Mouse (Mus musculus): ENCODE measurements around the gene Nptn.

Gene Nptn

GRCm38 (mm10) chr9:58581958-58582540, at the start of gene Nptn:
TSS of gene Nptn (plus strand) at chr9:58582240.
- DNase-seq (ENCODE audit: low read depth), result peak; percentile 89

DNA sequence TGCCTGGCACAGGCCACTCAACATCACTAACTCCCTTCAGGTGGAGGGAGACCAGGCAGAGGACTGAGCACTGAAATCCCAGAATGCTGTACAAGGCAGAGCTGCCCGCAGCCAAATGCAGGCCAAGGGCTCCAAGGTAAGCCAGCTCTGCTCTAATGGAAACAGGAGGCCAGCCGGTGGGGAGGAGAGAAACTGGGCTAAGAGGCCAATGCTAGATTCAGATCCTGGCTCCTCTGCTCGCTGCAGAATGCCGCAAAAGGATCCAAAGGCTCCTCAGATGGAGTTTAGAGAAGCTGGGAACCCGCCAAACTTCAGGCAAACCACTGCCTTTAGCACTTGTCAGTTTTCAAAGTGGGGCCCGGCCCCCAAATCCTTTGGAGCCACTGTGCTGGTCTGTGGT, 48.7 kb upstream of the Nptn start:
- DNase-seq (ENCODE audit: low read depth), result no peak

DNA sequence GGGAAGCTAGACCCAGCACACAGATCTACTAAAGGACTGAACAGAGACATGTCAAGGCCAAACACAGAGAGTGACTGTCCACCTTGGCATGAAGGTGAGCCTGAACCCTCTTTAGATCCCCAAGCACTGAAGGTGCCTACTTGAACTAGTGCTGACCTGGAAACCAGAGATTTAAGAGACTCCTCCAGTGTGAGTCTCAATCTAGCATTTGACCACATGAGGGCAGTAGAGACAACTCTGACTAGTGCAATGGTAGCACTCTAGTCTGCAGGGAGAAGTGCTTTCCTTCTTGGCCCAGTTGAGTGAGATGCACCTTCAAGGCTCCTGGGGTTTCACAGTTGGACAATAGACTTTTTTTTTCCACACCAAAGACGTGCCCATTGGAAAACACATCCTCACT, 47.3 kb upstream of the Nptn start:
- DNase-seq (ENCODE audit: low read depth), result peak; percentile 65

- no peak for DNase-seq (ENCODE audit: low read depth)
These were observed 46.4 kb upstream of the Nptn start for GRCm38 (mm10) chr9:58535447-58536134.

- DNase-seq (ENCODE audit: low read depth), result no peak
These were observed 44.3 kb upstream of the Nptn start for GRCm38 (mm10) chr9:58537774-58538173.

- DNase-seq (ENCODE audit: low read depth), result peak; percentile 68
These were observed 42.2 kb upstream of the Nptn start for GRCm38 (mm10) chr9:58539886-58540285.

DNA sequence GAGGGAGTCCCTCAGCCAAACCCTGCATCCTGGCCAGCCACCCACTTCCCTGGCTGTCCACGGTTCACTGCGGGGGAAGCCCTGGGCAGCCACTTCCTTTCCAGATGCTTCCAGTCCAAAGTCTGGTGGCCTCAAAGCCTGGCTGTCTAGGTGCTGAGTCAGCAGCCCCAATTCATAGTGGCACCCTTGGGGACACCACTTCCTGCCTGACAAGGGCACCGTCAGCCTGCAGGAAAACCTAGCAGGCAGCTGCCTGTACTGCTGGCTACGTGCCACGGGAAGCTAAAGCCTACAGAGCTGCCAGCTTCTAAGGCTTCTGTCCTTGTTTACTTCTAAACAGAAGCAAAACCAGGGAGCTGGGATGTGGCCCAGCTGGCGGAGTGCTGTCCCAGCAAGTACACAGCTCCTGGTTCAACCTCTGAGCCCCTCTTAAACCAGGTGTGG, 40.1 kb upstream of the Nptn start:
- DNase-seq (ENCODE audit: low read depth), result peak; percentile 82

DNA sequence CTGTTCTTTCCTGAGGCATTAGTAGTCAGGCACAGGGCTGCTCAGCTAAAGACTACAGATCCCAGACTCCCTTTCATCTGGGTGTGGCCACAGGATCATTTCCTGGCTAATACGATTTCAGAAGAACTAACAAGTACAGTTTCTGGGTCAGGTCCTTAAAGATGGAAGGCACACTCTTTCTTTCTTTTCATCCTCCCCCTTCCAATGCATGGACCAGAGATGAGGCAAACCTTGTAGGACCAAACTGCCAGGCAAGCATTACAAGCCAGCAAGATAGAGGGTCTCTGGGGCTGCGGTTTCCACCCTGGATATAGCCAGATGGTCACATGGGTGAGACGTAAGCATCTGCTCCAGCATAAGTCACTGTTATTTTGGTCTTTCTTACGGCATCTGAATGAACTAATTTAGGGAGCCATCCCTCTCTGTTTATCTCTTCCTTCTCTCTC, 37.1 kb upstream of the Nptn start:
- no peak for DNase-seq (ENCODE audit: low read depth)

DNA sequence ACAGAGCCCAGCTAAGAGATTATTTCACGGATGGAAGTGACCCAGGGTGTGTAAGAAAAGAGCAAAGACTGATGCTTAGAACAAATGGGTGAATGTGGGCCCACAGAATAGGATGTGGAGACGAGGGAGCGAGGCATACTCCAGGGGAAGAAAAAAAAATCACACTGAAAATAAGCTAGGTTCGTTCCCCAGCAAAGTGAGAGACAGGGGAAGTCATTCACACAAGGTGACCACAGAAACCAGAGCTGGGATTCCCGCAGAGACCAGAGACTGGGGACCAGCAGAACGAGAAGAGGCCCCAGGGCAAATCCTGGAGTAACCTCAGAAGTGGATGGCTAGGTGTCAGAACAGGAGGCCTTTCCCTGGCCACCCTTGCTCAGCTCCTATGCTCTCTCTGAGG, 36.6 kb upstream of the Nptn start:
- DNase-seq (ENCODE audit: low read depth), result no peak

DNA sequence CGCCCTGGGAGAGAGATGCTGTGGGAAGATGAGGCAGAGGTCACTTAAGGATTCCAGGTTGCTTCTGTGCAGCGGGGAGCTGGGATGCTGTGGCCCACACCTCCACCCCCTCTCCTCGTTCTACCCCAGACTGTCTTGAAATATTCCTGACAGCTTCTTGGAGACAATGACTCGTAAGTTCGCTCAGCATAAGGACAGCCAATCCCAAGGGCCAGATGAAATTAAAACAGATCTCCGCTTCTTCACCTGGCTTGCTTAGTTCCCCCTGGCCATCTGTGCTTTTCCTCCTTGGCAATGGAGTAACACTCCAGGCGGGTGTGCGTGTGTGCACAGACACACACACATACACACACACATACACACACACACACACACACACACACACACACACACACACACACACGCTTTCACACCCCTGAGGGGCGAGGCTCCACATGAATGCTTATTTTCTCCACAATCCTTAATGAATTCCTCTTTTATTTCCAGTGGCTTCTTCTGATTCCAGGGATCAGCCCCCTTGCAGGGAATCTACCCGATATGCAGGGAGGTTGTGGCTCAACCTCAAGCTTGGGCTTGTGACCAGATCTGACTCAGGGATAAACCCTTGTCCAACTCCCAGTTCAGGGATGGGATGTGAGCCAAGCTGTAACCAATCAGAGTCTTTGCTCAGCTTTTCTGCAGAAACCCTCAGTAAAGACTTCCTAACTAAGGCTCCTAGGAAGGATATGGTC, 35.2 kb upstream of the Nptn start:
- DNase-seq (ENCODE audit: low read depth), result no peak

- no peak for DNase-seq (ENCODE audit: low read depth)
These were observed 33.1 kb upstream of the Nptn start for GRCm38 (mm10) chr9:58548897-58549296.

- DNase-seq (ENCODE audit: low read depth), result no peak
These were observed 32.3 kb upstream of the Nptn start for GRCm38 (mm10) chr9:58549694-58550093.

DNA sequence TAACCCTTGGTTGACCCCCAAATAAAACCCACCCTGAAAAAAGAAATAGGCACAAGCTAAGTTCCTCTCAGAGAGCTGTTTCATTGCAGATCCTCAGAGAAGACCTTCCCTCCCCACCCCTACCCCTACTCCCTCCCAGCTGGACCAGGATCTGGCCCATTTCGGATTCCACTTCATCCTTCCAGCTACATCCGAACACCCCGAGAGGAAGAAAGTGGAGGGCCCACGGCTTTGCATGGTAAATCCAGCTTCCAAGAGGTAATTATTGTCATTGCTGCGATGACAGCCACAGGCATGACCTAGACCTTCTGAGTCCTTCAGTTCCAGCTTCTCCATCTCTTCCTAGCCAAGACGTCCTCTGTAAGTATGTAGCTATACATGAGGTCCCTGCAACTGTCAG, 31.1 kb upstream of the Nptn start:
- no peak for DNase-seq (ENCODE audit: low read depth)

DNA sequence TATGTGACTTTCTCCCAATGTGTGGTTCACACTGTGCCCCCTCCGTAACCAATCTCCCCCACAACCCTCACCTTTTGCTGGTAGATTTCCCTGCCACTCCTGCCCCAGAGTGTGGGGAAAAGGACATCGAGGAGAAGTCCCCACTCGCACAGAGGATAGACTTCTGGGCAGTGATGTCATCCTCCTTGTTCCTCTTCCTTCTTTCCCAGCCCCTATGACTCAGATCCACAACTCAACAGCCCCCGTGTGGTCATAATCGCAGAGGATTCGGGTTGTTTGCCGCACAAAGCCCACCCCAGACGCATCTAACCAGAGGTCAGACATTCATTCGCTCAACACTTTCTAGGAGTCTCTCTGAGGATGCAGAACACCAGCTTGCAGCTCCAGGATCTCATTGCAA, 30.0 kb upstream of the Nptn start:
- no peak for DNase-seq (ENCODE audit: low read depth)

- DNase-seq (ENCODE audit: low read depth), result no peak
These were observed 27.8 kb upstream of the Nptn start for GRCm38 (mm10) chr9:58554056-58554907.

- no peak for DNase-seq (ENCODE audit: low read depth)
These were observed 26.9 kb upstream of the Nptn start, which contains the start of gene Cd276 for GRCm38 (mm10) chr9:58554908-58555684. TSS of gene Cd276 (minus strand) at chr9:58555437.

DNA sequence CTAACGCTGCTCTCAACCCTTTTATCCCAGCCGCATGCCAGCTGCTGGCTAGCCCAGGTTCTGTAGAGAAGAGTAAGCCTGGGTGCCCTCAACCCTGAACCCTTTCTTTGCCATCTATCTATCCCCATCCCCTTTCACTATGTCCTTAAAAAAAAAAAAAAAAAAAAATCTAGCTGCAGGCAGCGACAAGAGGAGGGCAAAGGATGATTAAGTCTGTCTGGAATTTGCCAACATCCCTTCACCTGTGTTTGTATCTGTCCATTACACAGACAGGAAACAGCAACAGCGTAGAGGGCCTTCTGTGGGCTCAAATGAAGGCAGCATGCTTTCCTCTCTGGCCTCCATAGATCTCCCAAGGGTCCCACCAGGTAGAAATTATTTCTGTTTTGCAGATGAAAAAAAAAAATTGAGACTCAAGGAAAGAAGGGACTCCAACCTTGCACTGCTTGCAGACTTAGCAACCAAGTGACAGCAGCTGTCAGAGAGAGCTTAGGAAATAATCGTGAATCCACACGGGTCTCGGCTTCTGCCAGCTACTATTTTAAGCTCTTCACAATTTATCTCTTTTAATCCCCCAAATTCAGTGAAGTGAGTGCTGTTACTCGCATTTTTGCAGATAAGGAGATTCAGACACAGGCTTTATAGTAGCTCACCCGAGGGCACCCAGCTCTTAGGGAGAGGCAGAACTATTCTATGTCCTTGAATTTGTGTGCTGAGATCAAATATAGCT, 26.2 kb upstream of the Nptn start:
- no peak for DNase-seq (ENCODE audit: low read depth)

GRCm38 (mm10) chr9:58556627-58557026, 25.4 kb upstream of the Nptn start:
- no peak for DNase-seq (ENCODE audit: low read depth)

DNA sequence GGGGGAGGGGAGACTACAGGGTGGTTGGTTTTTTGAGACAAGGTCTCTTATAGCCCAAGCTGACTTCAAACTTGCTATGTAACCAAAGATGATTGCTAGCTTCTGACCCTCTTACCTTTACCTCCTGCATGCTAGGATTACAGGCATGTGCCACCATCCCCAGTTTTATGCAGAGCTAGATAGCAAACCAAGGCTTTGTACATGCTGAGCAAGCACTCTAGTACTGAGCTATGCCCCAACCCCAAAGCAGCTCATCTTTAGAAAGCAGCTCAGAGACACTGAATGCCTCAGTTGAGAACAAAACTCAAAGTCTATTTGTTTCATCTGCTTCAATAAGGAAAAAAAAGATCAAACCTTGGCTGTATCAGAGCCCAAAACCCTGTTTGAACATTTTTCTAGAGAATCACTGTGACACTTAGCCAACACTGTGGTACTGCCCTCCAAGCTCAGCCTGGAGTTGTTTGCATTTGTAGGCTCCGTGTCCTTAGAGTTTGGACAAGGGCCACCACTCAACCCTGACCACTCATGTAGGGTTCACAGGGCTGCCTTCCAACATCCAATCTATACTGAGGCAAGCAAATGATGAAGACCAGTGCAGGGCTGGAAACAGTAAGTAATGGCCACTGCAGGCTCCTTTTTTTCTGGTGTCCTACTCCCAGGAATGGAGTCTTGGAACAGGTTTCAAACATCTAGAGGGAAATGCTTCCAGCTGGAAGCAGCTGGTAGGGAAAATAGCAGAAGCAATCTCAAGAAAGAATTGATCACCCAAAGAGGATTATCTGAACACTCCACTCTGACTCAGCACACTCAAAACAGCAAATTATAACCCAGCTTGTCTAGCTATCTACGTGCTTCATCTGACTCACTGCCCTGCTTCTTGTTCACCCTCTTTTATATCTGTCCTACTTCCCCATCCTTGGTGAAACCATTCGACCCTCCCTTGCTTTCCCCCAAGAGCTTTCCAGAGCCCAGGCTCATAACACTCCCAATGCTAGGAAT, 24.3 kb upstream of the Nptn start:
- no peak for DNase-seq (ENCODE audit: low read depth)

Data from c-Kit-positive CD71-negative TER-119-negative erythroid progenitor cells, embryonic 14.5 days (primary cell).